Mouse (Mus musculus) midbrain, embryonic 13.5 days (tissue): Measurements from ENCODE around the gene Npvf. TPM values are rescaled to one million over a fixed set of nuclear protein-coding genes. Genes with fewer than 3 reads are reported as not detected.
"Not testable (repeated sequence)": the region's sequence is repeated elsewhere in the genome, so short reads cannot be mapped to it uniquely, and the experiment has no call there.

ENCODE experiments used
- ATAC-seq: fragments of 200-750 bp; cut with Nextera tagmentation; 2 replicates; pipeline ENCODE4 v1.8.0; 2017; ENCODE audit warnings: mild to moderate bottlenecking, moderate TSS enrichment, moderate library complexity
- H3K27ac ChIP-seq: fragments of 300-500 bp; sonication (generic); 2 replicates; pipeline ENCODE4 v1.5.1; 2015; ENCODE audit warnings: inconsistent platforms, mild to moderate bottlenecking, moderate library complexity
- H3K27me3 ChIP-seq: fragments of 300-500 bp; sonication (generic); 2 replicates; pipeline ENCODE4 v1.6.1; 2015; ENCODE audit warnings: mild to moderate bottlenecking, inconsistent platforms
- H3K36me3 ChIP-seq: fragments of 300-500 bp; sonication (generic); 2 replicates; pipeline ENCODE4 v1.6.1; 2015; ENCODE audit warnings: mild to moderate bottlenecking, inconsistent platforms
- H3K4me1 ChIP-seq: fragments of 300-500 bp; sonication (generic); replicated peaks from 2 replicates; pipeline ENCODE4 v1.6.1; 2015; ENCODE audit warnings: inconsistent platforms
- H3K4me2 ChIP-seq: fragments of 300-500 bp; sonication (generic); replicated peaks from 2 replicates; pipeline ENCODE4 v1.6.1; 2015; ENCODE audit warnings: moderate library complexity, mild to moderate bottlenecking, inconsistent platforms
- H3K4me3 ChIP-seq: fragments of 300-500 bp; sonication (generic); replicated peaks from 2 replicates; pipeline ENCODE4 v1.5.1; 2015; ENCODE audit warnings: mild to moderate bottlenecking, inconsistent platforms
- H3K9ac ChIP-seq: fragments of 300-500 bp; sonication (generic); replicated peaks from 2 replicates; pipeline ENCODE4 v1.6.1; 2015; ENCODE audit warnings: mild to moderate bottlenecking, inconsistent platforms
- H3K9me3 ChIP-seq: fragments of 300-500 bp; sonication (generic); 2 replicates; pipeline ENCODE4 v1.6.1; 2016; ENCODE audit warnings: mild to moderate bottlenecking, inconsistent platforms
- WGBS: fragments of 180-500 bp; shearing (Covaris S2); methylation state at CpG from one replicate; pipeline ENCODE4 v1.1.7; 2015; 5-methylcytosine and 5-hydroxymethylcytosine counted together
- polyA plus RNA-seq: library from polyadenylated mRNA; unstranded; fragments of >200 nt; fragmentation: Nextera tagmentation; extraction: Ambion mirVana; gene quantifications from 2 replicates; pipeline ENCODE4 v1.2.1, GENCODE M21; 2015

Npvf gene
- polyA plus RNA-seq, 1 experiment from 2014 or later, result not detected

DNA sequence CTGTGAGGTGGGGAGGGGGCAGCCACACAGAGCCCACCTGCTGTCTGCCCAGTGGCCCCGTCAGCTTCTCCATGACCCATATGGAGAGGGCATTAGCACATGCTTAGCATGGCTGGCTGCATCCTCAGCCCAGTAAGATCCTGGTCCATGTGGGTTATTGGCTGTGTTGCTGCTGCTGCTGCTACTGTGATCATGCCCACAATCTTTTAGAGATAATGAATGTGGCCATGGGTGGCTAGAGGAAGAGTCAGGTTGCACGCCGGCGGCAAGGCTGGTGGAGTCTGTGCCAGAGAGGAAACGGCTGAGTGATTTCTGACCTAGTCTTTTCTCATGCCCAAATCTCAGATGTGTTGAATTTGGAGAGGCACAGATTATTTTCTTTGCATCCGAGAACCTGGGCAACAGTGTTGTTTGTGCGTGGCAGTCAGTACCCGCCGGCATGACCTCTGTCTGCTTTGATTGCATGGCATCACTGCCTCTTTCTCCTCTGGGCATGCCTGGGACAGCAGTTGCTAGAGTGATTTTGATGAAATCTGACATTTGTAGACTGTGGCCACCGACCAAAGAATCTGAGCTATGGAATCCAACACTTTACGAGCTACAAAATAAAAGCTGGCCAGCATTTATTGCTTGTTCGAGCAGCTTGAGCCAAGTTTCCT lies 8.8 kb upstream of the Npvf start:
- H3K9me3 ChIP-seq, result no peaks in the 10 kb centered on the region
- H3K27ac ChIP-seq, result no peak overlapping the region
- H3K4me3 ChIP-seq, result no peak overlapping the region
- no peaks in the 10 kb centered on the region for H3K36me3 ChIP-seq
- H3K9ac ChIP-seq, result no peak overlapping the region
- H3K4me1 ChIP-seq, result no peaks in the 10 kb centered on the region
- WGBS, result 78% methylated on average over 12 of the region's 12 CpGs
- H3K4me2 ChIP-seq, result no peak overlapping the region
- no peak for ATAC-seq
- no peaks in the 10 kb centered on the region for H3K27me3 ChIP-seq

DNA sequence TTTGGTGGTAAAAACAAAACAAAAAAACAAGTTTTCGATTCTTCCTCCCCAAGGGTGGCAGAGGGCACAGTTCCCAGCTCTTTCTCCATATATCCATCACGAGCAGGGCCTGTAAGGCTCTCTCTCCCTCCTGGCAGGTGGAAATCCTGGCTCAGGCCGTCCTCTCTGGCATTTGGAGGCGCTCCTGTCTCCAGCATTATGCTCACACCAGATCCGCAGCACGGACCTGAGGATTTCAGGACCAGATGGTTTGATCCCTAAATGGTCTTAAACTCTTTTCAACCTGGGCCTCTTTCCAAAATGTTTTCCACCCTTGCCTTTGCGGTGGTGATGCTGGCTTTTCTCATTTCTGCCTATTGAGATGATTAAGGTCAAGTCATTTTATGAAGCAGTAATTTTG lies 7.5 kb upstream of the Npvf start:
- H3K4me3 ChIP-seq, result no peak overlapping the region
- no peak overlapping the region for H3K27ac ChIP-seq
- H3K27me3 ChIP-seq, result no peaks in the 10 kb centered on the region
- H3K4me2 ChIP-seq, result no peak overlapping the region
- WGBS, result 76% methylated on average over 7 of the region's 7 CpGs
- no peak overlapping the region for H3K9ac ChIP-seq
- H3K9me3 ChIP-seq, result no peaks in the 10 kb centered on the region
- no peaks in the 10 kb centered on the region for H3K4me1 ChIP-seq
- H3K36me3 ChIP-seq, result no peaks in the 10 kb centered on the region
- ATAC-seq, result no peak

DNA sequence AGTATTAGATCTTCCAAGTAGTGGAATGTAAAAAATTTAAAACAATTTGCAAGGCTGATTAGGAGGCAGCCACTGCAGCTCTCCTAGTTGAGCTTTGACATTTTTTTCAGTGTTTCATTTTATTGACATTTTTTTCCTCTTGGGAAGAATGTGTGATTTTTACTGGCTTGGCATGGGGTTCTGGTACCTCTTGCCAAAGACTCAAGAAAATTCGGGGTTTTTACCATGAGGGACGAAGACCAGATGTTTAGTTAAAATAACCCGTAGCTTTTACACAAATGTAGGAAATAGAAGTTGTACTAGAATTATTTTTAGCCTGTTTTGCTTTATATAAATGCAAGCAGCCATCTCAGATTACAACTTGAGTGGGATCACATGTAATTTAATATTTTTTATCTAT lies 4.2 kb upstream of the Npvf start:
- no peak overlapping the region for H3K27ac ChIP-seq
- ATAC-seq, result no peak
- WGBS, result 84% methylated on average over 3 of the region's 3 CpGs

DNA sequence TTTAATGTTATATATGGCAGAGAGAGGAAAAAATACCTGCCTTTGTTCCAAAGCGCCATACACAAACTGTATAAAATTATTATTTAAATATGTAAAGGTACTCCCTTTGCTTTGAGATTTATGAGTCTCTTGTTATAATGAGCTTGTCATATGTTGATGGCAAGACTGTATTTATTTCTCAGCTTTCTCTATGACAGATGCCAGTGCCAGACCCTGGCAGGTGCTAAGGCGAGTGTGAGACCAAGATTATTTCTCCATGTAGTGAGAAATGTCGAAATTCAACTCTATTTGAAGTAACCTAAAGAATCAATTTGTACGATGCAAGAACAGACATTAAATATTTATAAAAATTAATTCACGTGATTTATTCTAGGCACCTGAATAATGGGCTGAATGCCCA lies 3.8 kb upstream of the Npvf start:
- H3K27ac ChIP-seq, result no peak overlapping the region
- H3K4me2 ChIP-seq, result no peak overlapping the region

More for the DNA sequence above, 4.2 kb upstream of the Npvf start:
- Histone ChIP-seq H3K27me3 (no peaks in the 10 kb centered on the region), H3K4me1 (no peaks in the 10 kb centered on the region), H3K4me2 (no peak overlapping the region), H3K9me3 (no peaks in the 10 kb centered on the region), H3K9ac (no peak overlapping the region), H3K4me3 (no peak overlapping the region), H3K36me3 (no peaks in the 10 kb centered on the region)

DNA sequence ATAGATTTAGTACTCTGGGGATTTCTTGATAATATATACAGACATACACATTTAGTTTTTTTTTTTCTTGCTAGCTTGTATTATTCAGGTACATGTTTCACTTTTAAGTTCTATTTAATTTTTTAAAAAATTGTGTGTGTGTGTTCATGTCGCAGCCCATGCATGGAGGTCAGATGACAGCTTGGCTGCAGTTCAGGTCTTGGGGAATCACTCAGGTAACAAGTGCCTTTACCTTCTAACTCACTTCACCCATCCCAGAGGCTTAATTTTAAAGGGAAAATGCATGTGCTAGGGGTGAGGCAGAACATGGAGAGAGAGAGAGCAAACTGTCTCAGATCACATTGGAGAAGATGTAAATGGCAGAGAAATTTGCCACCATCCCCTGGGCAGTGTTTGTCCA lies 2.2 kb upstream of the Npvf start:
- no peaks in the 10 kb centered on the region for H3K9me3 ChIP-seq

More for the DNA sequence above, 3.8 kb upstream of the Npvf start:
- no peaks in the 10 kb centered on the region for H3K36me3 ChIP-seq
- no peaks in the 10 kb centered on the region for H3K9me3 ChIP-seq
- WGBS, result 84% methylated on average over 5 of the region's 5 CpGs
- H3K9ac ChIP-seq, result no peak overlapping the region
- no peak overlapping the region for H3K4me3 ChIP-seq
- no peak for ATAC-seq
- no peaks in the 10 kb centered on the region for H3K4me1 ChIP-seq
- no peaks in the 10 kb centered on the region for H3K27me3 ChIP-seq

DNA sequence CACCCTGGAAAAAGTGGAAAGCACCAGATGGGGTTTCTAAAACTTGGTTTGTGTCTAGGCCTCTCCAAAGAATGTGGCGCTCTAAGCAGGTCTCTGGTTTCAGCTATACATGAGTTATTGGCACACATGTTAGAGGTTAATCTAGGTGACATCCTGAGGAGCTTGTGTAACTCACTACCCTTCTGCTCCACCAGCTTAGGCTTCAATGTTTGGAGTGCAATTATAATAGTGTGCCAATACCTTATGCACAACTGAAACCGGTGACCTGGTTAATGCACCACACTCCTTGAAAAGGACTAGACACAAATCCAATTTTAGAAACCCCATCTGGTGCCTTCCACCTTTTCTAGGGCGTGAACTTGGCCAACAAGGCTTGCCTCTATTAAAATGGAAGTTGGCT lies 1.7 kb upstream of the Npvf start:
- no peaks in the 10 kb centered on the region for H3K27me3 ChIP-seq
- WGBS, result 89% methylated on average over 3 of the region's 3 CpGs
- H3K4me3 ChIP-seq, result no peak overlapping the region
- no peak overlapping the region for H3K9ac ChIP-seq
- H3K27ac ChIP-seq, result no peak overlapping the region
- H3K4me1 ChIP-seq, result no peaks in the 10 kb centered on the region
- no peaks in the 10 kb centered on the region for H3K9me3 ChIP-seq
- no peak overlapping the region for H3K4me2 ChIP-seq
- H3K36me3 ChIP-seq, result no peaks in the 10 kb centered on the region
- ATAC-seq, result no peak

More for the DNA sequence above, 2.2 kb upstream of the Npvf start:
- Histone ChIP-seq H3K4me2 (no peak overlapping the region), H3K36me3 (no peaks in the 10 kb centered on the region), H3K27me3 (no peaks in the 10 kb centered on the region), H3K27ac (no peak overlapping the region), H3K4me1 (no peaks in the 10 kb centered on the region), H3K4me3 (no peak overlapping the region), H3K9ac (no peak overlapping the region)
- ATAC-seq, result no peak
- 90% methylated on average over 1 of the region's 1 CpGs for WGBS

DNA sequence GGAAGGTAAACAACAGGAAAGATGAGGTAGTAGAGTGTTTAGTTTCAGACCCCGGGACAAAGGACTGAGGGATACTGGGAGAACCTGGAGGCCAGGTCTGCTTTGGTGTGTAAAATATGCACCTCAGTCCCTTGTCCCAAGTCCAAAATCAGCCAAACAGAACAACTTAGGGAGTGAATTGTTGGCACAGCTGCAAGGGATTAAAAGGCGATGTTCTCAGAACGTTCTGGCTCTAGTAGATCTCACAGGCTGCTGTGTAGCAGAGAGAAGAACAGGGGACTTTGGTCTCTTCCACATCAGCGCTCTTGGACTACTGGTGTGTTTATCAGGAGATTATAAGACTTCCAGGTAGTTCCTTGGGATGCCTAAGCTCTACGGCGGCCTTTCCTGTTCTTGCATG lies 6.6 kb downstream of the Npvf start:
- Histone ChIP-seq H3K36me3 (no peaks in the 10 kb centered on the region), H3K27ac (no peak overlapping the region), H3K9ac (no peak overlapping the region), H3K27me3 (no peaks in the 10 kb centered on the region), H3K4me1 (peaks cover 12% of the 10 kb centered on the region), H3K4me3 (no peak overlapping the region), H3K9me3 (no peaks in the 10 kb centered on the region), H3K4me2 (no peak overlapping the region)
- ATAC-seq, result no peak
- 75% methylated on average over 6 of the region's 6 CpGs for WGBS

DNA sequence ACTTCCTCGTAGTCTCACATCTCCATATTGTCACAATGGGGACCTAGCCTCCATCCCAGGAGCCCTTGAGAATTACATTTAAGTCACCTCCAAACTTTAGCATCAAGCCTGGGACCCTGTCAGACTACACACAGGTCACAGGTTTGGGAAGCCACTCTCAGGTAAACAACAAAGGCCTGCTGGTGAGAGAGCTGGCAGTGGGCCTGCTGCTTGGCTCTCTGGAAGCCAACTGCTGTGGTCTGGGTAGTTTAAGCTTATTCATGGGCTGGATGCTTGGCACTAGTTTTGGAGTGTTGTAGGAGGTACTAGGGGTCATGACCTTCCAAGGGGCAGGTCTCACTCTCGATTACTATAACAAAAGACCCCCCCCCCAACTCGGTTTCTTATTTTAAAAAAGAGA lies 7.6 kb downstream of the Npvf start:
- H3K4me3 ChIP-seq, result no peak overlapping the region
- 44% methylated on average over 3 of the region's 3 CpGs for WGBS
- H3K4me2 ChIP-seq, result no peak overlapping the region
- H3K4me1 ChIP-seq, result peaks cover 14% of the 10 kb centered on the region
- no peak overlapping the region for H3K9ac ChIP-seq
- H3K27ac ChIP-seq, result no peak overlapping the region
- H3K9me3 ChIP-seq, result no peaks in the 10 kb centered on the region
- H3K36me3 ChIP-seq, result no peaks in the 10 kb centered on the region
- no peaks in the 10 kb centered on the region for H3K27me3 ChIP-seq
- no peak for ATAC-seq

DNA sequence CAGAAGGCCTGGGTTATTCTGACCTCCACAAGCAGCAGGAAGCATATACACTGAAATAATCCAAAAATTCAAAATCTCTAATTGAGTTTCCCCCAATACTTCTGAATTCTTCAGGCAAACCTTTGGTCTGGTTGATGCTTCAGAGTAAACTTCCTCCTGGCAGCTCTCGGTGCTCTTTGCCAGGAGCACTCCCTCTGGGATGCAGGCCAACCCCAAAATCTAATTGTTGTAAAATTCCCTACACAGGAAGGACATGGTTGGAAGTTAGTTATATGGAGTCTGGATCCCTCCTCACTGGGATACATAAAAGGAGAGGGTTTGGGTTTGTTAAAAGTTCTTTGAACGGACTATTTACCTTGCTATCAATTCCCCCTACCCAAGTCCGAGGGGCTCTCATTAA lies 9.5 kb downstream of the Npvf start:
- ATAC-seq, result no peak
- H3K9ac ChIP-seq, result no peak overlapping the region
- H3K4me1 ChIP-seq, result peaks cover 14% of the 10 kb centered on the region
- H3K27me3 ChIP-seq, result no peaks in the 10 kb centered on the region
- H3K4me3 ChIP-seq, result no peak overlapping the region
- no peak overlapping the region for H3K4me2 ChIP-seq
- H3K9me3 ChIP-seq, result no peaks in the 10 kb centered on the region
- no peaks in the 10 kb centered on the region for H3K36me3 ChIP-seq
- WGBS, result 84% methylated on average over 3 of the region's 3 CpGs
- no peak overlapping the region for H3K27ac ChIP-seq

DNA sequence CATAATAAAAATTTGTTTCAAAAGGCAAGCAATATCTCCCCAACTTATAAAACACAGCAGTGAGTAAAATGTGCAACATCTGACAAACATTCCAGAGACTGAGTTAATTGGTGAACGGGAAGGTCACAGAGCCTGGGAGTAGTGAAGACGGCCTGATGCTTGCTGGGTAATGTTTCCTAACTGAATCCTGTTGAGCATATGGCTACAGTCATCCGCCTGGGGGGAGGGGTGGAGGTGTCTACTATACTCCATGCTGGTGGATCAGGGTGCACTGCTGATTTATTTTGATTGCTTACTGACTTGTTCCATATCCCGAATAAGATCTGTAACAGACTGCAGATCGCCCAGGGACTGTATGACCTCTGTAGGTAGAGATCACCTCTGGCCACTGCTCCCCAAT lies 12.3 kb downstream of the Npvf start:
- Histone ChIP-seq H3K9ac (no peak overlapping the region), H3K27me3 (no peaks in the 10 kb centered on the region), H3K4me3 (no peak overlapping the region), H3K4me2 (no peak overlapping the region), H3K4me1 (peaks cover 14% of the 10 kb centered on the region), H3K27ac (no peak overlapping the region), H3K36me3 (no peaks in the 10 kb centered on the region), H3K9me3 (no peaks in the 10 kb centered on the region)
- ATAC-seq, result no peak
- WGBS, result 82% methylated on average over 5 of the region's 5 CpGs

DNA sequence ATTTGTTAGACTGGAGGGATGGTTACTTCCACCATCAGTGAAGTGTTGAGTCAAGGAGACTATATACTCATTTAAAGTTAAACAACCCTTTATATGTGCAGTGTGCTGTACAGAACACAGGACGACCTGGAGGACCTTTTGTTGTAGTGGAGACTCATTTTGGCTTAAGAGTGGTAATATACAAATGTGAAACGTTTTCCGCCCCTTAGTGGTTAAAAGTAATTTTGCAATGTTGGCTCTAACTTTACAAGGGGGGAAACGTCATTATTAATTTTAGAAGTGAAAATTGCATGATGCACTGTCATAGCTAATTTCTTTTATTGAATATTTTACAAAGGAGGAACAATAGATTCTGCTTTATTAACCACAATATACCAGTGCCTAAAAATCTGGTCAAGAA lies 13.9 kb downstream of the Npvf start:
- no peak overlapping the region for H3K4me3 ChIP-seq
- no peak overlapping the region for H3K27ac ChIP-seq
- H3K9ac ChIP-seq, result no peak overlapping the region
- 81% methylated on average over 4 of the region's 4 CpGs for WGBS
- H3K4me2 ChIP-seq, result no peak overlapping the region
- no peaks in the 10 kb centered on the region for H3K36me3 ChIP-seq
- H3K9me3 ChIP-seq, result no peaks in the 10 kb centered on the region
- H3K27me3 ChIP-seq, result no peaks in the 10 kb centered on the region
- no peak for ATAC-seq
- H3K4me1 ChIP-seq, result peaks cover 14% of the 10 kb centered on the region

DNA sequence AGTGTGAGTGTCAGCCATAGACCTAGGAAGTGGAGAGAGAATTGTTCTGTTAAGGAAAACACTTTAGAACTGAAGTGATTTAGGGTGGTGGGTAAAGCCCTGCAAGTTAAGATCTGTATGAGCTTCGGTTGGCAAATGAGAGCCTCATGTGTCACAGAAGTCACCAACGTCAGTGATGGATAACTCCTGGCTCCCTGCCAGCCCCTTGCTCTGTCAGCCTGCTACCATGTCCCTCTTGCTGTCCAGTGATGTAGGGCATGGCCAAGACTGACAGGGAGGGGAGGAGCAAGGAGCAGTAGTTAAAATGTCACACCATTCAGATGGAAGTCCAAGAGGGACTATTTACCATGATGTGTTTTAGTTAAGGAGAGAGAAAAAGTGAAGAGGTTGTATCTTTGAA lies 14.6 kb downstream of the Npvf start:
- Histone ChIP-seq H3K27me3 (no peaks in the 10 kb centered on the region), H3K36me3 (no peaks in the 10 kb centered on the region), H3K4me3 (no peak overlapping the region), H3K4me2 (no peak overlapping the region), H3K9me3 (no peaks in the 10 kb centered on the region), H3K27ac (no peak overlapping the region), H3K9ac (no peak overlapping the region), H3K4me1 (peaks cover 14% of the 10 kb centered on the region)
- ATAC-seq, result no peak
- 72% methylated on average over 2 of the region's 2 CpGs for WGBS

DNA sequence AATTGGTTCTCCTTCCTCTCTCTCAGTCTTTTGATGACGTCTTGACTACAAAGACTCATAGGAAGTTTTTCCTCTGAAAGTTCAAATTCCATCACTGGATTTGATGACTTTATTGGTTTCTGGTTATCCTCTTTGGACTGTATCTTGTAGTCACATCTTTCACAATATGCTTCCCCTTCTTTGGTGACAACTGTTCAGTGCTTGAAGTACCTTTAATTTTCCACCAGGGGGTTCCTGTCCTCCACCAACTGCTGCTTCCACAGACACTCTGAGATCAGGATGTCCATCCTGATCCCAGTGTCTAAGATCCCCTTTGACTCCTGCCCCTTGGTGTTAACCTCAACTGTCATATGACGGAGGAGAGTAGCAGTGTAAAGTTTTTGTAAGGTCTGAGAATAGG lies 28.1 kb downstream of the Npvf start:
- not testable (repeated sequence) for H3K9me3 ChIP-seq, H3K4me2 ChIP-seq, H3K27ac ChIP-seq, H3K4me3 ChIP-seq, ATAC-seq, H3K4me1 ChIP-seq, H3K9ac ChIP-seq, H3K27me3 ChIP-seq, H3K36me3 ChIP-seq
- 73% methylated on average over 2 of the region's 2 CpGs for WGBS
